Mouse (Mus musculus) fat pad, adult 2 months (tissue): ENCODE data around the gene Slc46a3.

Source experiments
- DNase-seq: peaks from one replicate; pipeline ENCODE4 v3.0.0-alpha.2; 2011; ENCODE audit warnings: low read depth, low spot score; ENCODE audit errors: extremely low read depth

Gene Slc46a3

GRCm38 (mm10) chr5:147895436-147896198, 1.0 kb upstream of the Slc46a3 start:
- DNase-seq = no peak

DNA sequence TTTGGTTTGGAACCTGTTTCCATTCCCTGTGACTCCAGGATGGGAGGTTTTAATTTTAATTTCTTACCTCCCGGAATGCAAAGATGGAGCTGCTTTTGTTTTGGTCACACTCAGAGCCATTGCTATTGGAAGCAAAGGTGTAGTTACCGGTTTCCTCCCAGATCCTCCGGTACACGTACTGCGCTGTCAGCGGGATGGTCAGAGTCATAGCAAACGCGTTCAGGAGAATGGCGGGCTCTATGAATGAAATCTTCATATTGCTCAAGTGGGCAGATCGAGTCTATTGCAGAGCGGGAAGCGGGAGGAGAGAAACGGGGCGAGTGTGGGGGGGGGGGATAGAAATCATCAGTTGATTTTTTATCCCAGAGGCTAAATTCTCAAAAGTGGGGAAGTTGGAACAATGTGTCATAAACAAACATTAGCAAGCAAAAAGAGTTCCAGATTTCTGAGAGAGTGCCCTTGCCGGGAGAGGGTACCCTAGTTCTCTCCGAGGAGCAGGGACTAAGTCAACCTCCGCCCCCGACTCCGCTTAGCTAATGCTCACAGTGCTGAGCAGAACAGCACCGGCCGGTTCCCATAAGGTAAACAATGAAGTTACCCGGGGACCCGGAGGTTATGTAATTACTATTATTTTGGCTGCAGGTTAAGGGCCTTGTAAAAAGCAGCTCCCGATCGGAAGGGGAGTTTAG, 705 bp downstream of the Slc46a3 start:
- DNase-seq = no peak

GRCm38 (mm10) chr5:147893143-147893542, 1.5 kb downstream of the Slc46a3 start:
- no peak for DNase-seq

GRCm38 (mm10) chr5:147892735-147893134, 1.9 kb downstream of the Slc46a3 start:
- DNase-seq = no peak

GRCm38 (mm10) chr5:147888313-147889297, 6.0 kb downstream of the Slc46a3 start:
- no peak for DNase-seq

GRCm38 (mm10) chr5:147883581-147883980, 11.0 kb downstream of the Slc46a3 start:
- no peak for DNase-seq

- no peak for DNase-seq
These were observed 14.5 kb downstream of the Slc46a3 start for GRCm38 (mm10) chr5:147879971-147880682.

GRCm38 (mm10) chr5:147877520-147877919, 17.1 kb downstream of the Slc46a3 start:
- DNase-seq = no peak

DNA sequence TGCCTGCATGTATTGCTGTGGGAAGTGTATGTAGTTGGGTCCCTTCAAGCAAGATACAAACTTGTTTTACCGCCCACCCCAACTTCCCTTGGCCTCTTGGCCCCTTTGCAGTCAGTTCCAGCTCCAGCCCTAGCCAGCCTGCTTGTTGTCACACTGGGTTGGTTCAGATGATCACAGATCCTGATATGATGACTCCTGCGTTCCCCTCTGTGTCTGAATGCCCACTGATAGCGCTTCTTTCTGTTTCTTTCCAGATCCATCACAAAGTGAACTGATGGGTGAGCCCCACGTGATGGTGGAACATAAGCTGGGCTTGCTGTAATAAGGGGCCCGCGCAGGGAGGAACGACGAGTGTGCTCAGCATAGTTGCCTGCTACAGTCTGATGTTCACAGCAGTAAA, 19.4 kb downstream of the Slc46a3 start:
- no peak for DNase-seq

DNA sequence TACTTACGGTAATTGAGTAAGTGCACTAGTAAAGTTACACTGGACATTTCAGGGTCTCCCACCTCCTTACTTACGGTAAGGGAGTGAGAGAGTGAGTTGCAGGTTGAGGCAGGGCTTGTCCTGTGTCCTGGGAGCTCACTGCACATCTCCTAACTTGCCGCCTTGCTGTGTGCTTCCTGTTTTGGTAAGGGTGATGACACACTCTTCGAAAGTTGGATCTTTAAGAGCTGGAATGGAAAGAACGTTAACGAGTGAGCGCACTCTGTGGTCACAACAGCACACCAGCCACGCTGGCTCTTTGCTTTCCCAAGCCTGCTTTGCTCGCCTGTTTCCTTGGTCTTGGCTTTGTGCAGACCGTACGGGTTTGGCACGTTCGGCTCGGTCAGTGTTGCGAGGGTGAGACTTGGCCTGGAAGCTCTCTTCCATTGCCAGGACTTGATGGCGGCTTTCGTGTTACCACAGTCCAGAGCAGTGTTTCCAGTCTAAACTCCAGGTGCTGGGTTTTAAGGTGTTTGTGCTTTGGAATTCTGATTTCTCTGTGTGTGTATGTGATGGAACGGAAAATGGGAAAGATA, 20.0 kb downstream of the Slc46a3 start:
- no peak for DNase-seq

DNA sequence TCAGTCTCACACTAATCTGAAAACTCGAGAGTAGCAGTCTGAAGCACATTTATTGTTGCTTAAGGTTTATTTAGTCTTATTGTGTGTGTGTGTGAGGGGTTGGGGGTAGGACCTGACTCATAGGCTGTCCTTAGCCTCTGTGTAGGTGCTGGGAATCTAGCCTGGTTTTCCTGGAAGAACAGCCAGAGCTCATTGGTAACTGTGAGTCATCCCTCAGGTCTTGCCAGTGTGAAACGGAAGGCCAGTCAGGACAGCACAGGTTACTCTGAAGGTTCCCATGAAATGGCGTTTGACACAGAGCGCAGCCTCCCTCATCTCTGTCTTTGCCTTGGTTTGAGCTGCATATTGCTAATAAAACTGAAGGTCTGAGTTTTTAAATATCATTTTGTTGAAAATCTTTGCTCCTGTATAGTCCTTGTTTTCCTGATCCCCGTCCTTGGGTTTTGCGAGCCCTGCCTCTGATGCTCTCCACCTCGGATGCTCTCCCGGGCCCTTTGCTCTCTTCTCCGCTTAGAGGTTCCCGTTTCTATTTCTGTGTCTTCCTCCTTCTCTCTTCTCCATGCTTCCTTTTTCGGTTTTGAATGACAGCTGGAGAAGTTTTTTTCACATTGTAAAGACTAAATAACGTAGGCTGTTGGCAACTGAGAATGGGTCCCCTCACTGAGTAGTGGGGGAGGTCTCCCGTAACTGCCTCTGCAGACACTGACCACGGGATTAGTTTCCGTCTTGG, 23.4 kb downstream of the Slc46a3 start:
- DNase-seq = no peak

DNA sequence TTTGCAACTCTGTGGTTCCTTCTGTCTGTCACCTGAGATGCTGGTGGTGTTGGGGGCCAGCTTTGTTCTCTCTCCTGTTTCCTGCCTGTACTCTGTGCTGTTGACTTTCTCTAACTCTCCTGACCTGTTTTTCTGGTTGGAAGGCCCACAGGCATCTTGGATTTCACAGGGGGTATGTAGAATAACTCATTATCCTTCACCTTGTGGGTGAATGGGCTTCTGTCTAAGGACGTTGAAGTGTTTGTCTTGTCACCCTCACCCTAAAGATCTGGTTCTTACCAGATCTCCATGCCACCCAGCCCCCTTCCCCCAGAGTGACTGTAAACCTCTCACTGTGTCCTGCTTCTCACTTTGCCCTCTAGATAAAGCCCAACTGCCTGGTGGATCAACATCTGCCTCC, 24.3 kb downstream of the Slc46a3 start:
- DNase-seq = no peak

DNA sequence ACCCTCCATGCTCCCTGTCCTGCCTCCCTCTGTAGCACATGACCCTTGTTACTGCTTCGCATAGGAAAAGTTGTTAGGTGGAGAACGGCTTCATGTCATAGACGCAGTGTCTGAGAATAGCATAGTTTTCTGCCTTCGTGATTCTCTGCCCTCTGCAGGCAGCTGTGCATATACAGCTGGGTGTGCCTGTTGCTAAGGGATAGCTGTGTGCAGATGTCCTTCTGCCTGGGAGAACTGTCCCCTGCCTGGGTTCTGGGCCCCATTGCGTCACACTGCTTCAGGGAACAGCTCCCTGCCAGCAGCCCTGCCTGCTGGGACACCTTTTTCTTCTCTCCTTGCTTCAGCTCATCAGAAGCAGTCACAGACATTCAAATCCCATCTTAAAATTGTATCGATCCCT, 25.0 kb downstream of the Slc46a3 start:
- no peak for DNase-seq

DNA sequence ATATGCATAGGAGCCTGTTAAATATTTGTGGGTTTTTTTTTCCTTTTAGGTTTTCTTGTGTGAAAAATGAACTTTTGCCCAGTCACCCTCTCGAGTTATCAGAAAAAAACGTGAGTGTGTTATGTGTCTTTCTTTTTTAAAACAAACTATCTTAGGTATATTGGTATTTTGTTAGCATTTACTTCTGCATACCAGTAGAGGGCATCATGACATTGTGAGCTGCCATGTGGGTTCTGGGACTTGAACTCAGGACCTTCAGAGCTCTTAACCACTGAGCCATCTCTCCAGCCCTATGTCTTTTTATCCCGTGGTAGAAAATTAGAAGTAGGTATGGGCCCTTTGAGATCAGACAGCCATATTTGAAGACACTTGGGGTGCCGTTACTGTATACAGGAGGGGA, 25.9 kb downstream of the Slc46a3 start:
- no peak for DNase-seq

DNA sequence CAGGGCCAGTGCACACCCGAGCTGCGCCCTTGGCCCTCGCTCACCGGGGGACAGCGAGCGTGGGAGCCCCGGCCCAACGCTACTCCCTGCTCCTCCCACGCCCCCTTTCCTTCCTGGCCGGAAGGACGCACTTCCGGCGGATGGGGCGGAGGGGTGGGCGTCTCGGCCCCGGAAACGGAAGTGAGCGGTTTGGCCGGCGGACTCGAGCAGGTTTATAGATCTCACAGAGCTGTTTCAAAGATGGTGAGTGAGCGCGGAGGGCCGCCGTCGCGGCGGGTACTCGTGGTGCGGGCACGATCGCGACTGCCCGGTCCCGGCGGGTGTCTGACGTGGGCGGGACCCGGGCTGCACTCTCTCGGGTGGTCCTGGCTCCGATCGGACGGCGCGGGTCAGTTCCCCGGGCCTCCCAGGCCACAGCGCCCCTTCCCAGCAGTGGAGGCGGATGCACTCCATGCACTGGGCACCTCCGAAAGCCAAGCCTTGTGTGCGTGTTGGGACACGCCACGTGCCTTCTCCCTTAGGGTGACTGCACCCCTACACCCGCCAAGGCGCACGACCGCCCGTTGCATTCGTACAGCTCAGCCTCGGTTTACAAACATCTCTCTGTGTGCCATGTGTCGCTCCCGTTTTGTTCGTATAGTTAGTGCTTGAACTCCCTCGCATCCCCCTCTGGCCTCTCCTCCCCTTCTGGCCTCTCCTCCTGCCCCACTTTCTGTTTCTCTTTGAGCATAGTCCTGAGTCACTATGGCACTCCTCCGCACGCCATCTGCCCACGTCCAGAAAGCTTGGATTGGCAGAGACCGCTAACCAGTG, 34.0 kb downstream of the Slc46a3 start, which contains the start of gene Pomp:
Gene Pomp, plus strand, starts transcription at position 13 of the 813 bp plus-strand sequence.
- DNase-seq = no peak

- DNase-seq = no peak
These were observed 34.6 kb downstream of the Slc46a3 start for GRCm38 (mm10) chr5:147860076-147860448.

GRCm38 (mm10) chr5:147850194-147850593, 44.4 kb downstream of the Slc46a3 start:
- no peak for DNase-seq

DNA sequence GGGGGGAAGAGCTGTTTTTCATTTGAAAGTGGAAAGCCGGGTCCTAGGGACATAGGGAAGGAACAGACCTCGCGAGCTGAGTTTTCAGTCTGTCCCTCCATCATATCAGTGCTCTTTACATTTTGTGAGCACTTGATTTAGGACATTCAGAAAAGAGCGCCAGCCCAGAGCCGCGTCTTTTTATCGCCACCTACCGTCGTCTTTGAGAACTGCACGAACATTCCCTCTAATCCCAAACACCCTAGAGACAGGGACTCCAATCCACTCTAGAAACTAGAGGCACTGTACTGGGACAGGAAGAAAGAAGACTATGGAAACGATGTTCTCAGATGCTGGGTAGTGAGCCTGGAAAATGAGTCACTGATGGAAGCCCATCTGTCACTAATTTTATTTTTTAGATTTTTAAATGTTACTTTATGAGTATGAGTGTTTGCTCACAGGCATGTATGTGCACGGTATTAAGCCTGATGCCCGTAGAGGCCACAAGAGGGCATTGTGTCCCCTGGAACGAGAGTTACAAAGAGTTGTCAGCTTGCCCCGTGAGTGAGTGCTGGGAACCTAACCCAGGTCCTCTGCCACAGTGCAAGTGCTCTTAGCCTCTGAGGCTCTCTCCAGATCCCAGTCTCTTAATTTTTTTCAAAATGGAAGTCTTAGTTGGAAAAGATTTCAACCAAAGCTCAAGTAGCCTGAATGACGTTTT, 46.3 kb downstream of the Slc46a3 start:
- no peak for DNase-seq
